Mouse (Mus musculus) Patski (cell line): Measurements from ENCODE around the gene 9530077C05Rik. TPM values are rescaled to one million over a fixed set of nuclear protein-coding genes. Genes with fewer than 3 reads are reported as not detected.

ENCODE experiments used
- ATAC-seq: fragments of 100-300 bp; one replicate; pipeline ENCODE4 v1.8.0; 2021
- CTCF ChIA-PET: fragments of 350-600 bp; sonication (Branson Sonifier 250); formaldehyde crosslinking; loops from one replicate; lab custom pipeline; 2022; ENCODE audit warnings: inconsistent platforms; lab: Charles Lee
- POLR2A ChIA-PET: fragments of 350-600 bp; sonication (Branson Sonifier 250); formaldehyde crosslinking; loops from one replicate; lab custom pipeline; 2022; ENCODE audit warnings: antibody characterized with exemption, inconsistent platforms; lab: Charles Lee
- DNase-seq: peaks from one replicate; pipeline ENCODE4 v3.0.0-alpha.2; 2011; ENCODE audit warnings: low read depth, low spot score
- H3K27me3 ChIP-seq: fragments of 371-371 bp; one replicate; pipeline ENCODE4 v1.5.1; 2021
- CTCF ChIP-seq: fragments of 100-300 bp; IDR thresholded peaks from one replicate; pipeline ENCODE4 v1.5.1; 2021
- in situ Hi-C: fragments of 300-500 bp; cut with MboI; formaldehyde crosslinking; loops from 3 replicates; pipeline ENCODE4 v1.11.1; 2018; ENCODE audit warnings: low pct_unique_long_range_greater_than_20kb, mixed read lengths
- polyA plus RNA-seq: library from polyadenylated mRNA; unstranded; gene quantifications from one replicate; pipeline ENCODE4 v1.2.3, GENCODE M21; 2021

The 9530077C05Rik gene
- 12.7 TPM for polyA plus RNA-seq

GRCm38 (mm10) chr9:22411002-22411857 lies at the start of gene 9530077C05Rik:
TSS of gene 9530077C05Rik (plus strand) at chr9:22411513.
- peak; percentile 98 for TF ChIP-seq CTCF
- CTCF ChIA-PET = interaction anchor here (0.6 to 3.3 kb wide), 14 partner anchors 11 to 268 kb away, joined by 3 to 20 read pairs (median 4); no protein-coding TSS in a partner anchor
- ATAC-seq = peak; percentile 99

GRCm38 (mm10) chr9:22366221-22366620 lies 45.1 kb upstream of the 9530077C05Rik start:
- CTCF ChIA-PET = interaction anchor here (0.7 kb wide), 1 partner anchor 10 kb away, joined by 3 read pairs; no protein-coding TSS in a partner anchor
- ATAC-seq = no peak
- in situ Hi-C loops = no loop called here
- POLR2A ChIA-PET = interaction anchor here (0.8 kb wide), 1 partner anchor 282 kb away, joined by 5 read pairs; no protein-coding TSS in a partner anchor
- no peak for TF ChIP-seq CTCF
- H3K27me3 ChIP-seq = no peaks in the 10 kb centered on the region
- no peak for DNase-seq

More at GRCm38 (mm10) chr9:22411002-22411857, at the start of gene 9530077C05Rik:
- H3K27me3 ChIP-seq = no peaks in the 10 kb centered on the region
- in situ Hi-C loops = loop anchor here (5.0 kb wide), 1 partner anchor 184 kb away; the partner anchor contains the start of gene Zfp809
- POLR2A ChIA-PET = interaction anchor here (0.6 to 1.8 kb wide), 4 partner anchors 12 to 353 kb away, joined by 3 to 6 read pairs (median 3); no protein-coding TSS in a partner anchor
- peak; percentile 73 for DNase-seq

GRCm38 (mm10) chr9:22366621-22367020 lies 44.7 kb upstream of the 9530077C05Rik start:
- no peak for TF ChIP-seq CTCF
- ATAC-seq = no peak
- no peak for DNase-seq
- no peaks in the 10 kb centered on the region for H3K27me3 ChIP-seq
- POLR2A ChIA-PET = interaction anchor here (0.8 kb wide), 1 partner anchor 283 kb away, joined by 5 read pairs; no protein-coding TSS in a partner anchor
- in situ Hi-C loops = no loop called here
- CTCF ChIA-PET = interaction anchor here (0.7 kb wide), 1 partner anchor 10 kb away, joined by 3 read pairs; no protein-coding TSS in a partner anchor

- TF ChIP-seq CTCF = no peak
- no peak for ATAC-seq
Measured at GRCm38 (mm10) chr9:22368030-22368429, 43.3 kb upstream of the 9530077C05Rik start.

GRCm38 (mm10) chr9:22372760-22373159 lies 38.6 kb upstream of the 9530077C05Rik start:
- H3K27me3 ChIP-seq = no peaks in the 10 kb centered on the region
- TF ChIP-seq CTCF = peak; percentile 49
- ChIA-PET CTCF (interaction anchor here (0.8 kb wide), 1 partner anchor 13 kb away, joined by 3 read pairs; no protein-coding TSS in a partner anchor), POLR2A (no interaction called here)
- DNase-seq (no peak), ATAC-seq (no peak)
- in situ Hi-C loops = no loop called here

More at GRCm38 (mm10) chr9:22368030-22368429, 43.3 kb upstream of the 9530077C05Rik start:
- CTCF ChIA-PET = interaction anchor here (1.1 to 1.9 kb wide), 2 partner anchors 17 to 18 kb away, joined by 4 to 5 read pairs; no protein-coding TSS in a partner anchor
- no peaks in the 10 kb centered on the region for H3K27me3 ChIP-seq
- DNase-seq = no peak
- in situ Hi-C loops = no loop called here
- POLR2A ChIA-PET = no interaction called here

- ChIA-PET POLR2A (interaction anchor here (0.6 kb wide), 1 partner anchor 52 kb away, joined by 3 read pairs; no protein-coding TSS in a partner anchor), CTCF (no interaction called here)
- in situ Hi-C loops = no loop called here
- no peaks in the 10 kb centered on the region for H3K27me3 ChIP-seq
- no peak for TF ChIP-seq CTCF
- DNase-seq = no peak
- ATAC-seq = no peak
Measured at GRCm38 (mm10) chr9:22376086-22376485, 35.2 kb upstream of the 9530077C05Rik start.

- in situ Hi-C loops = no loop called here
- DNase-seq (peak; percentile 53), ATAC-seq (no peak)
Measured at GRCm38 (mm10) chr9:22385890-22386289, 25.4 kb upstream of the 9530077C05Rik start.

GRCm38 (mm10) chr9:22387901-22388300 lies 23.4 kb upstream of the 9530077C05Rik start:
- CTCF ChIA-PET = no interaction called here
- in situ Hi-C loops = no loop called here

More at GRCm38 (mm10) chr9:22385890-22386289, 25.4 kb upstream of the 9530077C05Rik start:
- ChIA-PET CTCF (interaction anchor here (1.6 kb wide), 1 partner anchor 15 kb away, joined by 3 read pairs; no protein-coding TSS in a partner anchor), POLR2A (interaction anchor here (1.1 kb wide), 1 partner anchor 12 kb away, joined by 3 read pairs; no protein-coding TSS in a partner anchor)
- H3K27me3 ChIP-seq = no peaks in the 10 kb centered on the region
- no peak for TF ChIP-seq CTCF

GRCm38 (mm10) chr9:22388401-22388980 lies 22.8 kb upstream of the 9530077C05Rik start:
- POLR2A ChIA-PET = interaction anchor here (0.5 to 0.9 kb wide), 2 partner anchors 41 to 69 kb away, joined by 3 read pairs; no protein-coding TSS in a partner anchor
- DNase-seq = no peak
- no peaks in the 10 kb centered on the region for H3K27me3 ChIP-seq
- ATAC-seq = peak; percentile 55
- in situ Hi-C loops = no loop called here
- CTCF ChIA-PET = no interaction called here
- no peak for TF ChIP-seq CTCF

More at GRCm38 (mm10) chr9:22387901-22388300, 23.4 kb upstream of the 9530077C05Rik start:
- TF ChIP-seq CTCF = no peak
- POLR2A ChIA-PET = interaction anchor here (0.9 kb wide), 1 partner anchor 69 kb away, joined by 3 read pairs; no protein-coding TSS in a partner anchor
- ATAC-seq (no peak), DNase-seq (no peak)
- no peaks in the 10 kb centered on the region for H3K27me3 ChIP-seq
